Mouse (Mus musculus) cerebellum, adult 2 months (tissue): ENCODE measurements at regions not wholly inside any gene's neighbourhood (a gene's known extent, or its start where the extent isn't known, plus 50 kb on each side); places are given as distances from the start of the nearest gene placed in this dataset.

ENCODE experiments used
- DNase-seq, 2 experiments: peaks; one replicate each; pipeline ENCODE4 v3.0.0; 2021
- H3K27ac ChIP-seq: fragments of 200-500 bp; 2 replicates; pipeline ENCODE4 v1.5.1; 2012; ENCODE audit warnings: low read length, control low read depth, inconsistent platforms; ENCODE audit not compliant: insufficient read depth
- H3K27me3 ChIP-seq: fragments of 200-500 bp; 2 replicates; pipeline ENCODE4 v1.6.1; 2012; ENCODE audit warnings: inconsistent platforms, mild to moderate bottlenecking, low read length, moderate library complexity; ENCODE audit not compliant: control insufficient read depth, insufficient read depth
- H3K4me1 ChIP-seq: fragments of 200-500 bp; 2 replicates; pipeline ENCODE4 v1.6.1; 2011; ENCODE audit warnings: low read length; ENCODE audit not compliant: control insufficient read depth, insufficient read depth
- H3K4me3 ChIP-seq: fragments of 200-500 bp; replicated peaks from 2 replicates; pipeline ENCODE3; 2011; ENCODE audit warnings: mild to moderate bottlenecking, low read depth, low read length, control low read depth; ENCODE audit not compliant: insufficient read depth
- CTCF ChIP-seq: fragments of 200-500 bp; IDR thresholded peaks from 2 replicates; pipeline ENCODE4 v1.5.1; 2011; ENCODE audit warnings: low read depth, mild to moderate bottlenecking, control low read depth, low read length, moderate library complexity, borderline replicate concordance; ENCODE audit not compliant: insufficient read depth
- POLR2A ChIP-seq: fragments of 200-500 bp; IDR thresholded peaks from 2 replicates; pipeline ENCODE4 v1.6.1; 2011; ENCODE audit warnings: low read length, control low read depth, borderline replicate concordance; ENCODE audit not compliant: insufficient read depth
- WGBS: fragments of 180-500 bp; shearing (Covaris S2); methylation state at CpG from one replicate; pipeline ENCODE4 v1.1.7; 2018; 5-methylcytosine and 5-hydroxymethylcytosine counted together

- 44% methylated on average over 8 of the region's 8 CpGs for WGBS
- TF ChIP-seq POLR2A (no peak), CTCF (no peak)
- peak; percentile 34 to 57 for DNase-seq
- Histone ChIP-seq H3K4me3 (no peak overlapping the region), H3K27me3 (no peaks in the 10 kb centered on the region), H3K4me1 (peaks cover 18% of the 10 kb centered on the region), H3K27ac (no peak overlapping the region)
Measured at GRCm38 (mm10) chr3:56484096-56484495, 300.6 kb upstream of the Nbea start.

GRCm38 (mm10) chr3:56483370-56483769 is 299.9 kb upstream of the Nbea start:
- WGBS, result 80% methylated on average over 4 of the region's 4 CpGs
- no peaks in the 10 kb centered on the region for H3K27me3 ChIP-seq
- peaks cover 18% of the 10 kb centered on the region for H3K4me1 ChIP-seq
- TF ChIP-seq POLR2A (no peak), CTCF (no peak)
- no peak for DNase-seq
- no peak overlapping the region for H3K27ac ChIP-seq
- no peak overlapping the region for H3K4me3 ChIP-seq

- no peak for DNase-seq
- Histone ChIP-seq H3K27ac (no peak overlapping the region), H3K4me3 (no peak overlapping the region), H3K4me1 (peaks cover 5% of the 10 kb centered on the region; the same call in 1 of the 2 replicates), H3K27me3 (no peaks in the 10 kb centered on the region)
- 96% methylated on average over 1 of the region's 1 CpGs for WGBS
- TF ChIP-seq POLR2A, result no peak
- TF ChIP-seq CTCF, result no peak
Measured at GRCm38 (mm10) chr3:56479529-56479928, 296.0 kb upstream of the Nbea start.

GRCm38 (mm10) chr3:56478544-56479140 is 295.1 kb upstream of the Nbea start:
- H3K27me3 ChIP-seq, result no peaks in the 10 kb centered on the region
- WGBS, result 89% methylated on average over 6 of the region's 6 CpGs
- H3K27ac ChIP-seq, result no peak overlapping the region
- TF ChIP-seq CTCF, result no peak
- TF ChIP-seq POLR2A, result no peak
- H3K4me1 ChIP-seq, result no peaks in the 10 kb centered on the region
- no peak overlapping the region for H3K4me3 ChIP-seq
- DNase-seq, result no peak

GRCm38 (mm10) chr3:56475529-56476527 is 292.3 kb upstream of the Nbea start:
- H3K4me1 ChIP-seq, result no peaks in the 10 kb centered on the region
- no peak overlapping the region for H3K27ac ChIP-seq
- TF ChIP-seq CTCF (no peak), POLR2A (no peak)
- H3K27me3 ChIP-seq, result no peaks in the 10 kb centered on the region
- DNase-seq, result peak in 1 of 2 experiments; percentile 11
- H3K4me3 ChIP-seq, result no peak overlapping the region
- WGBS, result 34% methylated on average over 3 of the region's 3 CpGs

- H3K27ac ChIP-seq, result no peak overlapping the region
- no peaks in the 10 kb centered on the region for H3K4me1 ChIP-seq
- TF ChIP-seq CTCF (no peak), POLR2A (no peak)
- H3K4me3 ChIP-seq, result no peak overlapping the region
- DNase-seq, result no peak
- 72% methylated on average over 6 of the region's 6 CpGs for WGBS
- H3K27me3 ChIP-seq, result no peaks in the 10 kb centered on the region
Measured at GRCm38 (mm10) chr3:56472651-56473050, 289.1 kb upstream of the Nbea start.

GRCm38 (mm10) chr3:56471823-56472222 is 288.3 kb upstream of the Nbea start:
- H3K27ac ChIP-seq, result no peak overlapping the region
- H3K4me1 ChIP-seq, result no peaks in the 10 kb centered on the region
- 86% methylated on average over 5 of the region's 5 CpGs for WGBS
- no peak for DNase-seq
- TF ChIP-seq POLR2A (no peak), CTCF (no peak)
- H3K4me3 ChIP-seq, result no peak overlapping the region
- H3K27me3 ChIP-seq, result no peaks in the 10 kb centered on the region

GRCm38 (mm10) chr3:56471185-56471584 is 287.7 kb upstream of the Nbea start:
- no peak overlapping the region for H3K4me3 ChIP-seq
- 16% methylated on average over 1 of the region's 1 CpGs for WGBS
- TF ChIP-seq CTCF (no peak), POLR2A (no peak)
- H3K27me3 ChIP-seq, result no peaks in the 10 kb centered on the region
- no peak for DNase-seq
- H3K4me1 ChIP-seq, result no peaks in the 10 kb centered on the region; the same call in 1 of the 2 replicates
- H3K27ac ChIP-seq, result no peak overlapping the region

GRCm38 (mm10) chr3:56457625-56458024 is 274.1 kb upstream of the Nbea start:
- Histone ChIP-seq H3K27me3 (no peaks in the 10 kb centered on the region), H3K4me1 (no peaks in the 10 kb centered on the region; the same call in 1 of the 2 replicates), H3K4me3 (no peak overlapping the region), H3K27ac (no peak overlapping the region)
- no peak for DNase-seq
- TF ChIP-seq POLR2A (no peak), CTCF (no peak)
- 63% methylated on average over 4 of the region's 4 CpGs for WGBS
